Mouse (Mus musculus) stomach, embryonic 15.5 days (tissue): ENCODE measurements at regions not wholly inside any gene's neighbourhood (a gene's known extent, or its start where the extent isn't known, plus 50 kb on each side); places are given as distances from the start of the nearest gene placed in this dataset.

ENCODE experiments used
- ATAC-seq: fragments of 200-750 bp; cut with Nextera tagmentation; 2 replicates; pipeline ENCODE4 v1.8.0; 2017; ENCODE audit warnings: low read depth, moderate number of reproducible peaks, moderate TSS enrichment; ENCODE audit not compliant: insufficient read depth, low FRiP score
- H3K27ac ChIP-seq: fragments of 300-500 bp; sonication (generic); 2 replicates; pipeline ENCODE4 v1.5.1; 2015; ENCODE audit warnings: mild to moderate bottlenecking, inconsistent platforms
- H3K27me3 ChIP-seq: fragments of 300-500 bp; sonication (generic); replicated peaks from 2 replicates; pipeline ENCODE4 v1.6.1; 2015; ENCODE audit warnings: inconsistent platforms
- H3K36me3 ChIP-seq: fragments of 300-500 bp; sonication (generic); 2 replicates; pipeline ENCODE4 v1.6.1; 2015; ENCODE audit warnings: inconsistent platforms
- H3K4me1 ChIP-seq: fragments of 300-500 bp; sonication (generic); 2 replicates; pipeline ENCODE4 v1.6.1; 2015; ENCODE audit warnings: inconsistent platforms
- H3K4me2 ChIP-seq: fragments of 300-500 bp; sonication (generic); 2 replicates; pipeline ENCODE4 v1.6.1; 2015; ENCODE audit warnings: mild to moderate bottlenecking, inconsistent platforms
- H3K4me3 ChIP-seq: fragments of 300-500 bp; sonication (generic); replicated peaks from 2 replicates; pipeline ENCODE4 v1.5.1; 2015; ENCODE audit warnings: inconsistent platforms
- H3K9ac ChIP-seq: fragments of 300-500 bp; sonication (generic); 2 replicates; pipeline ENCODE4 v1.6.1; 2015; ENCODE audit warnings: inconsistent platforms
- H3K9me3 ChIP-seq: fragments of 300-500 bp; sonication (generic); 2 replicates; pipeline ENCODE4 v1.6.1; 2016; ENCODE audit warnings: inconsistent platforms
- WGBS: fragments of 180-500 bp; shearing (Covaris S2); methylation state at CpG from one replicate; pipeline ENCODE4 v1.1.7; 2015; 5-methylcytosine and 5-hydroxymethylcytosine counted together

GRCm38 (mm10) chr12:35711549-35712070 is 176.8 kb upstream of the Ahr start:
- Histone ChIP-seq H3K4me3 (no peak overlapping the region), H3K4me1 (no peaks in the 10 kb centered on the region), H3K27ac (peak overlapping the region; percentile 40; the same call in 1 of the 2 replicates), H3K36me3 (no peaks in the 10 kb centered on the region), H3K4me2 (no peak overlapping the region), H3K27me3 (no peaks in the 10 kb centered on the region), H3K9ac (no peak overlapping the region), H3K9me3 (no peaks in the 10 kb centered on the region)
- WGBS, result 91% methylated on average over 6 of the region's 6 CpGs
- no peak for ATAC-seq

GRCm38 (mm10) chr12:35710323-35710722 is 175.5 kb upstream of the Ahr start:
- no peaks in the 10 kb centered on the region for H3K9me3 ChIP-seq
- no peak overlapping the region for H3K4me3 ChIP-seq
- H3K9ac ChIP-seq, result no peak overlapping the region
- H3K4me1 ChIP-seq, result no peaks in the 10 kb centered on the region
- WGBS, result 81% methylated on average over 5 of the region's 5 CpGs
- H3K4me2 ChIP-seq, result no peak overlapping the region
- no peak overlapping the region for H3K27ac ChIP-seq
- no peaks in the 10 kb centered on the region for H3K36me3 ChIP-seq
- ATAC-seq, result no peak
- no peaks in the 10 kb centered on the region for H3K27me3 ChIP-seq

- no peak overlapping the region for H3K4me2 ChIP-seq
- no peaks in the 10 kb centered on the region for H3K9me3 ChIP-seq
- WGBS, result 52% methylated on average over 2 of the region's 2 CpGs
- ATAC-seq, result no peak; the same call in 1 of the 2 replicates
- H3K36me3 ChIP-seq, result no peaks in the 10 kb centered on the region
- H3K9ac ChIP-seq, result no peak overlapping the region
- no peaks in the 10 kb centered on the region for H3K4me1 ChIP-seq
- H3K4me3 ChIP-seq, result no peak overlapping the region
- H3K27ac ChIP-seq, result no peak overlapping the region
- H3K27me3 ChIP-seq, result no peaks in the 10 kb centered on the region
Measured at GRCm38 (mm10) chr12:35703479-35703878, 168.6 kb upstream of the Ahr start.

- ATAC-seq, result no peak
- 53% methylated on average over 7 of the region's 7 CpGs for WGBS
- no peak overlapping the region for H3K4me2 ChIP-seq
- H3K9ac ChIP-seq, result no peak overlapping the region
- no peaks in the 10 kb centered on the region for H3K4me1 ChIP-seq
- no peaks in the 10 kb centered on the region for H3K36me3 ChIP-seq
- H3K27me3 ChIP-seq, result no peaks in the 10 kb centered on the region
- H3K27ac ChIP-seq, result no peak overlapping the region
- H3K4me3 ChIP-seq, result no peak overlapping the region
- no peaks in the 10 kb centered on the region for H3K9me3 ChIP-seq
Measured at GRCm38 (mm10) chr12:35702674-35703073, 167.8 kb upstream of the Ahr start.

GRCm38 (mm10) chr12:35694253-35694652 is 159.4 kb upstream of the Ahr start:
- no peak overlapping the region for H3K4me2 ChIP-seq
- no peak overlapping the region for H3K9ac ChIP-seq
- ATAC-seq, result no peak
- H3K36me3 ChIP-seq, result no peaks in the 10 kb centered on the region
- H3K27me3 ChIP-seq, result no peaks in the 10 kb centered on the region
- H3K9me3 ChIP-seq, result no peaks in the 10 kb centered on the region
- WGBS, result 73% methylated on average over 3 of the region's 3 CpGs
- H3K4me1 ChIP-seq, result no peaks in the 10 kb centered on the region
- H3K4me3 ChIP-seq, result no peak overlapping the region
- no peak overlapping the region for H3K27ac ChIP-seq

- no peak overlapping the region for H3K4me3 ChIP-seq
- no peaks in the 10 kb centered on the region for H3K36me3 ChIP-seq
- no peak overlapping the region for H3K4me2 ChIP-seq
- H3K9ac ChIP-seq, result no peak overlapping the region
- H3K4me1 ChIP-seq, result no peaks in the 10 kb centered on the region
- H3K9me3 ChIP-seq, result no peaks in the 10 kb centered on the region
- 52% methylated on average over 3 of the region's 3 CpGs for WGBS
- H3K27ac ChIP-seq, result no peak overlapping the region
- no peak for ATAC-seq
- no peaks in the 10 kb centered on the region for H3K27me3 ChIP-seq
Measured at GRCm38 (mm10) chr12:35690914-35691313, 156.1 kb upstream of the Ahr start.

GRCm38 (mm10) chr12:35686231-35686630 is 151.4 kb upstream of the Ahr start:
- H3K4me2 ChIP-seq, result no peak overlapping the region
- no peaks in the 10 kb centered on the region for H3K9me3 ChIP-seq
- ATAC-seq, result no peak
- H3K4me1 ChIP-seq, result no peaks in the 10 kb centered on the region
- no peaks in the 10 kb centered on the region for H3K27me3 ChIP-seq
- no peak overlapping the region for H3K27ac ChIP-seq
- 64% methylated on average over 2 of the region's 2 CpGs for WGBS
- H3K36me3 ChIP-seq, result no peaks in the 10 kb centered on the region
- no peak overlapping the region for H3K9ac ChIP-seq
- no peak overlapping the region for H3K4me3 ChIP-seq

- ATAC-seq, result no peak
- H3K4me3 ChIP-seq, result no peak overlapping the region
- H3K27ac ChIP-seq, result no peak overlapping the region
- WGBS, result 38% methylated on average over 3 of the region's 3 CpGs
- H3K9ac ChIP-seq, result no peak overlapping the region
- no peaks in the 10 kb centered on the region for H3K4me1 ChIP-seq
- no peaks in the 10 kb centered on the region for H3K9me3 ChIP-seq
- H3K36me3 ChIP-seq, result no peaks in the 10 kb centered on the region
- no peak overlapping the region for H3K4me2 ChIP-seq
- no peaks in the 10 kb centered on the region for H3K27me3 ChIP-seq
Measured at GRCm38 (mm10) chr12:35685189-35685588, 150.4 kb upstream of the Ahr start.

- H3K4me1 ChIP-seq, result no peaks in the 10 kb centered on the region
- H3K36me3 ChIP-seq, result no peaks in the 10 kb centered on the region
- H3K4me2 ChIP-seq, result no peak overlapping the region
- no peak overlapping the region for H3K4me3 ChIP-seq
- no peak for ATAC-seq
- no peaks in the 10 kb centered on the region for H3K27me3 ChIP-seq
- no peak overlapping the region for H3K27ac ChIP-seq
- no peak overlapping the region for H3K9ac ChIP-seq
- H3K9me3 ChIP-seq, result no peaks in the 10 kb centered on the region
Measured at GRCm38 (mm10) chr12:35681864-35682449, 147.1 kb upstream of the Ahr start.

GRCm38 (mm10) chr12:35679903-35680302 is 145.1 kb upstream of the Ahr start:
- WGBS, result 69% methylated on average over 4 of the region's 4 CpGs

GRCm38 (mm10) chr12:35679025-35679424 is 144.2 kb upstream of the Ahr start:
- Histone ChIP-seq H3K27me3 (no peaks in the 10 kb centered on the region), H3K27ac (no peak overlapping the region), H3K4me3 (no peak overlapping the region), H3K4me1 (no peaks in the 10 kb centered on the region), H3K36me3 (no peaks in the 10 kb centered on the region), H3K9ac (no peak overlapping the region), H3K4me2 (no peak overlapping the region), H3K9me3 (no peaks in the 10 kb centered on the region)
- WGBS, result 47% methylated on average over 2 of the region's 2 CpGs
- ATAC-seq, result no peak

More at GRCm38 (mm10) chr12:35679903-35680302, 145.1 kb upstream of the Ahr start:
- Histone ChIP-seq H3K36me3 (no peaks in the 10 kb centered on the region), H3K9ac (no peak overlapping the region), H3K4me1 (no peaks in the 10 kb centered on the region), H3K4me2 (no peak overlapping the region), H3K27me3 (no peaks in the 10 kb centered on the region), H3K27ac (no peak overlapping the region), H3K9me3 (no peaks in the 10 kb centered on the region), H3K4me3 (no peak overlapping the region)
- ATAC-seq, result no peak

GRCm38 (mm10) chr12:35674487-35674886 is 139.6 kb upstream of the Ahr start:
- no peak for ATAC-seq
- WGBS, result 53% methylated on average over 6 of the region's 6 CpGs
- no peak overlapping the region for H3K27ac ChIP-seq

GRCm38 (mm10) chr12:35670980-35671379 is 136.1 kb upstream of the Ahr start:
- H3K9me3 ChIP-seq, result no peaks in the 10 kb centered on the region
- 82% methylated on average over 4 of the region's 4 CpGs for WGBS
- no peaks in the 10 kb centered on the region for H3K36me3 ChIP-seq
- H3K4me1 ChIP-seq, result no peaks in the 10 kb centered on the region
- H3K27ac ChIP-seq, result no peak overlapping the region
- H3K4me3 ChIP-seq, result no peak overlapping the region
- H3K4me2 ChIP-seq, result no peak overlapping the region
- H3K27me3 ChIP-seq, result no peaks in the 10 kb centered on the region
- no peak for ATAC-seq
- H3K9ac ChIP-seq, result no peak overlapping the region

More at GRCm38 (mm10) chr12:35674487-35674886, 139.6 kb upstream of the Ahr start:
- no peaks in the 10 kb centered on the region for H3K4me1 ChIP-seq
- no peak overlapping the region for H3K9ac ChIP-seq
- no peaks in the 10 kb centered on the region for H3K36me3 ChIP-seq
- no peak overlapping the region for H3K4me3 ChIP-seq
- H3K27me3 ChIP-seq, result no peaks in the 10 kb centered on the region
- no peak overlapping the region for H3K4me2 ChIP-seq
- no peaks in the 10 kb centered on the region for H3K9me3 ChIP-seq
